Mouse (Mus musculus) limb, embryonic 12.5 days (tissue): Measurements from ENCODE around the gene Rbfox1. TPM values are rescaled to one million over a fixed set of nuclear protein-coding genes. Genes with fewer than 3 reads are reported as not detected.
A peak's percentile ranks its signal among the peaks of the same experiment; 100 is the strongest.

Source experiments
- ATAC-seq: fragments of 200-750 bp; cut with Nextera tagmentation; 2 replicates; pipeline ENCODE4 v1.8.0; 2017; ENCODE audit warnings: low read depth, moderate TSS enrichment; ENCODE audit not compliant: insufficient number of reproducible peaks, insufficient read depth, low FRiP score, low TSS enrichment
- H3K27ac ChIP-seq: fragments of 300-500 bp; sonication (generic); 2 replicates; pipeline ENCODE4 v1.5.1; 2016; ENCODE audit warnings: mild to moderate bottlenecking, moderate library complexity
- H3K27me3 ChIP-seq: fragments of 300-500 bp; sonication (generic); 2 replicates; pipeline ENCODE4 v1.6.1; 2016; ENCODE audit warnings: mild to moderate bottlenecking, moderate library complexity
- H3K36me3 ChIP-seq: fragments of 300-500 bp; sonication (generic); 2 replicates; pipeline ENCODE4 v1.6.1; 2016; ENCODE audit warnings: mild to moderate bottlenecking, moderate library complexity
- H3K4me1 ChIP-seq: fragments of 300-500 bp; sonication (generic); replicated peaks from 2 replicates; pipeline ENCODE4 v1.6.1; 2016
- H3K4me2 ChIP-seq: fragments of 300-500 bp; sonication (generic); 2 replicates; pipeline ENCODE4 v1.6.1; 2016; ENCODE audit warnings: mild to moderate bottlenecking, moderate library complexity
- H3K4me3 ChIP-seq: fragments of 300-500 bp; sonication (generic); replicated peaks from 2 replicates; pipeline ENCODE4 v1.5.1; 2016; ENCODE audit warnings: mild to moderate bottlenecking
- H3K9ac ChIP-seq: fragments of 300-500 bp; sonication (generic); replicated peaks from 2 replicates; pipeline ENCODE4 v1.6.1; 2016; ENCODE audit warnings: mild to moderate bottlenecking, moderate library complexity
- H3K9me3 ChIP-seq: fragments of 300-500 bp; sonication (generic); 2 replicates; pipeline ENCODE4 v1.6.1; 2016; ENCODE audit warnings: mild to moderate bottlenecking, moderate library complexity
- WGBS: fragments of 180-500 bp; shearing (Covaris S2); methylation state at CpG from one replicate; pipeline ENCODE4 v1.1.7; 2016; 5-methylcytosine and 5-hydroxymethylcytosine counted together
- polyA plus RNA-seq: library from polyadenylated mRNA; unstranded; fragments of >200 nt; fragmentation: Nextera tagmentation; extraction: Ambion mirVana; gene quantifications from 2 replicates; pipeline ENCODE4 v1.2.1, GENCODE M21; 2016

Rbfox1 gene
- polyA plus RNA-seq, 1 experiment from 2014 or later: 1.9 TPM

DNA sequence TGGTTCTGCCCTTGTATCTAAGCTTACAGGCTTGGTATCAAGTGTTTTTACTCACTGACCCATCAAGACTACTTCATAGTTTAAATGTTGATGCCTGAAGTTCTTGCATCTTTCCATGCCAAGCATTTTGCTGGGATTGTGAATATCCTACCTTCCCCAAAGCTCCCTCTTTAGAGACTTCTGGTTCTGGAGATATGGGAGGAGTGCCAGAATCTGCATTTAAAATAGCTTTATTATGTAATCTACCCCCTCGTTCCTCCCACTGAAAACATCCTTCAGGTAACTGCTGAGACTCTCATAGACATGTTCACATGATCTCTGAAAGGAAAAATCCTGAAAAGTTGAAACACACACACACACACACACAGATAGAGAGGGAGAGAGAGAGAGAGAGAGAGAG, 1247.3 kb downstream of the Rbfox1 start:
- Histone ChIP-seq H3K9ac (no peak overlapping the region), H3K36me3 (no peaks in the 10 kb centered on the region), H3K4me1 (no peaks in the 10 kb centered on the region), H3K4me3 (no peak overlapping the region), H3K4me2 (no peak overlapping the region), H3K9me3 (no peaks in the 10 kb centered on the region), H3K27me3 (no peaks in the 10 kb centered on the region), H3K27ac (no peak overlapping the region)
- ATAC-seq: no peak
- 91% methylated on average over 1 of the region's 1 CpGs for WGBS

GRCm38 (mm10) chr16:7136971-7137370, 1251.8 kb downstream of the Rbfox1 start:
- Histone ChIP-seq H3K9me3 (no peaks in the 10 kb centered on the region), H3K4me2 (no peak overlapping the region), H3K4me1 (no peaks in the 10 kb centered on the region), H3K9ac (no peak overlapping the region), H3K4me3 (no peak overlapping the region), H3K27ac (no peak overlapping the region), H3K27me3 (no peaks in the 10 kb centered on the region), H3K36me3 (no peaks in the 10 kb centered on the region)
- WGBS: 64% methylated on average over 1 of the region's 1 CpGs
- peak; percentile 75; the same call in 1 of the 2 replicates for ATAC-seq

DNA sequence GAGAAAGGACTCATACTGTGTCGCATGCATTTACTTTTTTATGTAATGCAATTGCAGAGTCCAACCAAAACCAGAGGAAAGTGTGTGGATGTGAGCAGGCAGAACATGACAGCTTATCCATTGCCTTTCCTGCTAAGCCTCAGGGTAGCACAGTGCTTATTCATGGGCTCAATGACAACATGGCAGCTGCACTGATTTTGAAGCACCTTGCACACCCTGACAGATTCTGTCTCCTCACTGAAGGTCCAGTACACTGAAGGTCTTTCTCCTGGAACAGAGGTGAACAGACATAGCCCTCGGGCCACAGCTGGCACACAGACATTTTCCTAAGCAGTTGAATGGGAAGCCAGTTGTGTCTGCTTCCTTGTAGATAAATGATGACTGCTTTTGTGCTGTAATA, 1254.3 kb downstream of the Rbfox1 start:
- WGBS: 93% methylated on average over 2 of the region's 2 CpGs
- H3K4me2 ChIP-seq: no peak overlapping the region
- no peak overlapping the region for H3K9ac ChIP-seq
- H3K4me1 ChIP-seq: no peaks in the 10 kb centered on the region
- H3K4me3 ChIP-seq: no peak overlapping the region
- no peaks in the 10 kb centered on the region for H3K9me3 ChIP-seq
- no peaks in the 10 kb centered on the region for H3K36me3 ChIP-seq
- no peak overlapping the region for H3K27ac ChIP-seq
- ATAC-seq: no peak
- H3K27me3 ChIP-seq: no peaks in the 10 kb centered on the region

DNA sequence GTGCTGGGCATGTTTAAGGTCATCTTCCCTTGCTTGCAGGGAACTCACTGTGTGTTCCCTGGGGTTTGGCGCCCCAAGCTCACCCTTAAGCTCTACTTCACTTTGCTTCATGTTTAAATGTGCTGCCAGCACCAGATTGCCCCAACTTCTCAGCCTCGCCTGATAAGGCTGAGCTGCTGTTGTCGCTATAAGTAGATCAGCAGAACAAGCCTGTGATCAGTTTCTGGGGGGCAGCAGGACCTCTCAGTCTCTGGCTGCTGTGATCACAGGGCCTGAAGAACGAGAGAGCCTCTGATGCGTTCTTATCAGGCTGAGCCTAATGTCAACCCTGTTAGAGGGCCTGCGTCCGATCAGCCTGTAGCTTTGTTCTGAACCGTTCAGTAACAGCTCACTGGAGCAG, 1255.8 kb downstream of the Rbfox1 start:
- Histone ChIP-seq H3K36me3 (no peaks in the 10 kb centered on the region), H3K4me1 (no peaks in the 10 kb centered on the region), H3K27ac (no peak overlapping the region), H3K9ac (no peak overlapping the region), H3K9me3 (no peaks in the 10 kb centered on the region), H3K4me2 (no peak overlapping the region), H3K4me3 (no peak overlapping the region), H3K27me3 (no peaks in the 10 kb centered on the region)
- WGBS: 81% methylated on average over 8 of the region's 8 CpGs
- ATAC-seq: no peak

DNA sequence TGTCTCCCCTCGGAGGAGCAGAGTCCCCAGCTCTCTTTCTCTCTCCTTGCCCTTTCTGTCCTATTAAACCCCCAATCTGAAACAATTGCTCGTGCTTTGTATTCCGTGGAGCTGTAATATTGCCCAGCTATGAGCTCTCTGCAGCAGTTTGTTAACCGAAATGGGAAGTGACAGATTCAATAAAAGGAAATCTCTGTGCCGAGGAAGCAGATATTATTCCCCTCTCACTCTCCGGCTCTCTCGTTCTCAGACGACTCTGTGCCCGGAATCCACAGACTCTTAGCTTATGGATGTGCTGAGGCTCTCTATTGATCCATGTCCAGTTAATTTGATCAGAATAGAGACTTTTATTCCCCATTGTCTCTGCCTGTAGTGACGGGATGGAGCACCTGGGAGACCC, 1260.3 kb downstream of the Rbfox1 start:
- Histone ChIP-seq H3K36me3 (no peaks in the 10 kb centered on the region), H3K27me3 (no peaks in the 10 kb centered on the region), H3K4me1 (peaks cover 14% of the 10 kb centered on the region), H3K9ac (no peak overlapping the region), H3K9me3 (no peaks in the 10 kb centered on the region), H3K4me3 (no peak overlapping the region), H3K4me2 (no peak overlapping the region), H3K27ac (no peak overlapping the region)
- no peak for ATAC-seq
- WGBS: 80% methylated on average over 10 of the region's 10 CpGs

DNA sequence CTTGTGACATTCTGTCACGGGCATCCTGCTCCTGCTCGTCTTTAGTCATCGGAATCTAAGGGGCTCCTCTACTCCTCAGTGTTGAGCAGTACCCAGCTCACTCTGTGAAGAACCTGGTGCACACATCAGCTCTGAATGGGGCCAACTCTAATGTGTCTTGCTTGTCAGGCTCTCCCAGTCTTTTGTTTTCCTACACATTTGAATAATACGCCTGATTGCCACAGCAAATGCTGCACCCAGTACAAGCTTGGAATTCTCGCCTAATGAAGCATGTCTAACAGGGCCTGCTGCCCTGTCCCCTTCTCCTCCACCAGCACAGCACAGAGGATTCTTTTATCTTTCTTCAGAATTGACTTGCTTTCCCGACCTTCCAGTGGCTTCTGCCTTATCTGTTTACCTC, 1261.3 kb downstream of the Rbfox1 start:
- peaks cover 16% of the 10 kb centered on the region for H3K4me1 ChIP-seq
- WGBS: 66% methylated on average over 6 of the region's 6 CpGs

DNA sequence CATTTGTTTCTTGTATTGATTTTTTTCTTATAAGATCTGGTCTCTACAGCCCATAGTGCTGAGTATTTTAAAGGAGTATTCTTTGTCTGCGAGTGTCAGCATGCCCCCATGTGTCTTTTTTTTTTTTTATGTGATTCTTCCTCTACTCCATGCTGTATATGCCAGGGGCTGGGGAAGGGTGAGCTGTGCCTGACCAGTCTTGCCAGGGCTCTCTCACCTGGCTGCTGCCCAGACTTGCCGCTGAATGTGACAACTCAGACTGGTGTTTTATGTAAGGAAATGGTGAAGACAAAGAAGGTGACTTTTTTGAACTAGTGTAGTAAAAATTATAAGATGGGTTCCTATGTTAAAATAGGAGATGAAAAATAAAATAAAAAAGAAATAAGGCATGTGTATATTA, 1262.7 kb downstream of the Rbfox1 start:
- no peak overlapping the region for H3K9ac ChIP-seq
- H3K4me2 ChIP-seq: no peak overlapping the region
- H3K27ac ChIP-seq: no peak overlapping the region
- H3K4me1 ChIP-seq: peaks cover 16% of the 10 kb centered on the region
- no peak overlapping the region for H3K4me3 ChIP-seq
- 75% methylated on average over 2 of the region's 2 CpGs for WGBS
- no peaks in the 10 kb centered on the region for H3K9me3 ChIP-seq
- no peaks in the 10 kb centered on the region for H3K27me3 ChIP-seq
- no peak for ATAC-seq
- H3K36me3 ChIP-seq: no peaks in the 10 kb centered on the region

More for the DNA sequence above, 1261.3 kb downstream of the Rbfox1 start:
- no peak overlapping the region for H3K27ac ChIP-seq
- H3K4me2 ChIP-seq: no peak overlapping the region
- no peaks in the 10 kb centered on the region for H3K9me3 ChIP-seq
- no peak overlapping the region for H3K4me3 ChIP-seq
- H3K27me3 ChIP-seq: no peaks in the 10 kb centered on the region
- no peaks in the 10 kb centered on the region for H3K36me3 ChIP-seq
- no peak for ATAC-seq
- no peak overlapping the region for H3K9ac ChIP-seq

- Histone ChIP-seq H3K4me2 (peak overlapping the region; percentile 42), H3K27me3 (no peaks in the 10 kb centered on the region), H3K4me3 (no peak overlapping the region), H3K27ac (no peak overlapping the region), H3K9ac (no peak overlapping the region), H3K9me3 (no peaks in the 10 kb centered on the region), H3K4me1 (peaks cover 16% of the 10 kb centered on the region), H3K36me3 (no peaks in the 10 kb centered on the region)
- ATAC-seq: peak; percentile 58; the same call in 1 of the 2 replicates
- 67% methylated on average over 16 of the region's 16 CpGs for WGBS
Observed at GRCm38 (mm10) chr16:7149106-7149899, 1264.1 kb downstream of the Rbfox1 start.

DNA sequence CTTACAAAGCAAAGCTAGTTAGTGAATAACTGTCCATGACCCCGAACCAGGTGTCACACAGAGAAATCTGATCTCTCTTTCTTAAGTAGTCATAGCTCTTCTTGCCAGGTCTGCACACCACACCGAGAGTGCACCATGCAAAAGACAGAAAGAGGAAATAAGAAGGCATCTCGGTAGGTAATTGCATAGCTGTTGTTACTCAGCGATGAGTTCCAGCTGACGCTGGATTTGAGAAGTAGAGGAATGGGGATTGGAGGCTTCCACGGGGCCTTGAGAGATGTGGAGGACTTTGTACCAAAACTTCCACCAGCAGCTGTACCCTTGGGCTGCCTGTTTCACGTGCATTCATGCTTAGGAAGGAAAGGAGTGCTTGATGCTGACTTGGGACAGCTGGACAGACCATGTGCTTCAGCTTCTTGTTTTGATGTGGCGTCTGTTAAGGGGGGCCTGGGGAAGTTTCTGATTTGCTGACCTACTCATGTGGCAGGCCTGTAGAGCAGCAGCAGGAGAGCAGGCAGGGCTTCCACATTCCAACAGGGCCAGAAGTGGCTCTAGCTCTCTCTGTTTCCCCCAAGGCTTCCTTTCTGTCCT, 1265.1 kb downstream of the Rbfox1 start:
- peaks cover 16% of the 10 kb centered on the region for H3K4me1 ChIP-seq
- peak overlapping the region; percentile 19 for H3K4me3 ChIP-seq
- H3K27me3 ChIP-seq: no peaks in the 10 kb centered on the region
- no peaks in the 10 kb centered on the region for H3K9me3 ChIP-seq
- no peaks in the 10 kb centered on the region for H3K36me3 ChIP-seq
- WGBS: 10% methylated on average over 8 of the region's 8 CpGs
- peak; percentile 83 for ATAC-seq
- peak overlapping the region; percentile 42 for H3K4me2 ChIP-seq
- no peak overlapping the region for H3K9ac ChIP-seq
- peak overlapping the region; percentile 82 for H3K27ac ChIP-seq

DNA sequence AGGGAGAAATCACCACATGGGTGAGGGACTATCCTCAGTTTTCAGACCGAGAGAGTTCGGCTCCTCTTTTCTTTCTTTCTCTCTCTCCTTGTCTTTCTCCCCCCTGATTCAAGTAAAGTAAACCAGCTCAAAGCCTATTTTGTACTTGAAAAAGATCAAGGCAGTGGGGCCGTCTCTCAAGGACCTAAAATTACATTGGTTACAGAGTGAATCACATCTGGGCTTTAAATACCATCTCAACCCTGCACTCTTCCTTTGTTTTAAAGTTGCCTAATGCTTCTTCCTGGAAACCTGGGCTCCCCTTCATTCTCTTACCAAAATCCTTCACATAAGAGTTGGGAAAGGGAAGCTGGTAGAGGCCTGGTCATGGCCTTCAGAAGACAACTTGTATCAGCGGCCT, 1267.2 kb downstream of the Rbfox1 start:
- 86% methylated on average over 4 of the region's 4 CpGs for WGBS
- Histone ChIP-seq H3K4me1 (peaks cover 16% of the 10 kb centered on the region), H3K9me3 (no peaks in the 10 kb centered on the region), H3K4me2 (no peak overlapping the region), H3K36me3 (no peaks in the 10 kb centered on the region), H3K9ac (no peak overlapping the region), H3K4me3 (no peak overlapping the region), H3K27me3 (no peaks in the 10 kb centered on the region), H3K27ac (no peak overlapping the region)
- ATAC-seq: no peak

DNA sequence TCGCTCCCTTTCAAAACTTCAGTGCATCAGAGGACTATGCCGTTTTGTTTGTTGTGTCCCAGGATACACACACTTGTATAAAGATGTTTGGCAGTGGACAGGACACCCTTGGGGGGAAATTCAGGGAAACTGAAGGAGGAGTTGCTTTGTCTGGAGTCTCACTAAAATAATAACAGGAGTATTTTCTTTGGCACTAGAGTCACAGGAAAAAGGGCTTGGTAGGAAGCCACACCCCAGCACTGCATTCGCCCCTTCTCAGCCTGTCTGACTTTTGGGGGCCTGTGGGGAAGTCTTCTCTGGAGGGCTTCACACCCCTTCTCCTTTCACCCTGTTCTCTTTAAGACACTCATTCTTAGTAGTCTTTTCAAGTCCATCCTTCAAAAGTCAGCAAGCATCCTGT, 1269.5 kb downstream of the Rbfox1 start:
- Histone ChIP-seq H3K36me3 (no peaks in the 10 kb centered on the region), H3K27ac (no peak overlapping the region), H3K4me1 (peaks cover 12% of the 10 kb centered on the region), H3K9ac (no peak overlapping the region), H3K4me2 (no peak overlapping the region), H3K27me3 (no peaks in the 10 kb centered on the region), H3K4me3 (no peak overlapping the region), H3K9me3 (no peaks in the 10 kb centered on the region)
- ATAC-seq: no peak
- 88% methylated on average over 3 of the region's 3 CpGs for WGBS
